Mouse (Mus musculus) megakaryocyte, embryonic 14.5 days (primary cell): Measurements from ENCODE around the gene Asb16.

Experiments used
- FLI1 ChIP-seq: IDR thresholded peaks from 2 replicates; pipeline ENCODE4 v1.6.1; 2012; ENCODE audit warnings: low read length, inconsistent platforms, mixed read lengths
- GATA1 ChIP-seq: IDR thresholded peaks from 3 replicates; pipeline ENCODE4 v1.6.1; 2012; ENCODE audit warnings: mixed read lengths, low read length, inconsistent platforms, borderline replicate concordance

DNA sequence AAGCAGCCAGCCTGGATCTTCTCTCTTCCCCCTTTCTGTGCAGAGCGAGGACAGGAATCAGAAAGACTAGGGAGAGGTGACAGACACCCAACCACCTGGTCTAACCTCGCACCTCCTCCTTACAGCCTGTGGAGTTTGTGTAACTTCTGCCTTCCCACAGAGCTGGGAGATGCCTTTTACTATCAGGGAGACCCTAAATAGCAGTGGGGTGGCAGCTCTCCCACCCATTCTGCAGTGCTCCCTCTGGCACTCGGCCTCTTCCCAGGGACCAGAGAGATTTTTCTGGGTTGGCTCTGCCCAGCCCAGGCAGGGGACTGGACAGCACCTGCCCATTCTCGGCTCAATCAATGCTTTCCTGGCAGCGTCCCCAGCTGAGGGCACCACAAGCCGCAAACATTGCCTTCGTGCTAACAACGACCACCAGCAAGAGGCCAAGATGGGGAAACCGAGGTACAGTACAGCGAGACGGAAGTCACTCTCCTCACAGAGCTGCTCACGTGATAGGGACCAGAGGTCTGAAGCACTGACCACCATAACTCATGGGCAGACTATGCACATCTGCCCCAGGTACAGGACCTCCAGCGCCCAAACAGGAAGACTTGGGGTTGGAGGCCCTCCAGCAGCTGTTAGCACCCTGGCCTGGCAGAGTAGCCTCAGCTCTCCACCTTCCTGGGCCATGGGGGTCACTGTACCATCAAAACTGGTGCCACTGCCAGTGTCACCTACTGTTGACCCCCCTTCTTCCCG lies 49.1 kb upstream of the Asb16 start:
- TF ChIP-seq GATA1 (no peak), FLI1 (no peak)
